Mouse (Mus musculus) embryonic facial prominence, embryonic 14.5 days (tissue): ENCODE measurements at regions not wholly inside any gene's neighbourhood (a gene's known extent, or its start where the extent isn't known, plus 50 kb on each side); places are given as distances from the start of the nearest gene placed in this dataset.
A peak's percentile ranks its signal among the peaks of the same experiment; 100 is the strongest.
"Not testable (repeated sequence)": the region's sequence is repeated elsewhere in the genome, so short reads cannot be mapped to it uniquely, and the experiment has no call there.

Experiments
- ATAC-seq: fragments of 200-750 bp; cut with Nextera tagmentation; 2 replicates; pipeline ENCODE4 v1.8.0; 2017; ENCODE audit warnings: low read depth, moderate number of reproducible peaks, moderate TSS enrichment
- DNase-seq: peaks from one replicate; pipeline ENCODE4 v3.0.0-alpha.2; 2015; ENCODE audit warnings: low spot score
- H3K27ac ChIP-seq: fragments of 300-500 bp; sonication (generic); replicated peaks from 2 replicates; pipeline ENCODE4 v1.5.1; 2014; ENCODE audit warnings: low read depth, mild to moderate bottlenecking, low read length, moderate library complexity
- H3K27me3 ChIP-seq: fragments of 300-500 bp; sonication (generic); replicated peaks from 2 replicates; pipeline ENCODE4 v1.6.1; 2014; ENCODE audit warnings: low read length; ENCODE audit not compliant: control insufficient read depth, insufficient read depth
- H3K36me3 ChIP-seq: fragments of 300-500 bp; sonication (generic); 2 replicates; pipeline ENCODE4 v1.6.1; 2014; ENCODE audit warnings: low read length, mixed read lengths; ENCODE audit not compliant: control insufficient read depth, insufficient read depth
- H3K4me1 ChIP-seq: fragments of 300-500 bp; sonication (generic); 2 replicates; pipeline ENCODE4 v1.6.1; 2014; ENCODE audit warnings: antibody characterized with exemption, low read length; ENCODE audit not compliant: control insufficient read depth, insufficient read depth
- H3K4me2 ChIP-seq: fragments of 300-500 bp; sonication (generic); 2 replicates; pipeline ENCODE4 v1.6.1; 2014; ENCODE audit warnings: low read depth, mild to moderate bottlenecking, low read length, moderate library complexity, mixed read lengths
- H3K4me3 ChIP-seq: fragments of 300-500 bp; sonication (generic); 2 replicates; pipeline ENCODE4 v1.5.1; 2014; ENCODE audit warnings: low read depth, mild to moderate bottlenecking, low read length
- H3K9ac ChIP-seq: fragments of 300-500 bp; sonication (generic); 2 replicates; pipeline ENCODE4 v1.6.1; 2014; ENCODE audit warnings: low read depth, mild to moderate bottlenecking, low read length, moderate library complexity, mixed read lengths
- H3K9me3 ChIP-seq: fragments of 300-500 bp; sonication (generic); 2 replicates; pipeline ENCODE4 v1.6.1; 2016; ENCODE audit warnings: low read length; ENCODE audit not compliant: control insufficient read depth
- WGBS: fragments of 180-500 bp; shearing (Covaris S2); extraction: QIAGEN DNeasy Blood & Tissue Kit; methylation state at CpG from one replicate; pipeline ENCODE4 v1.1.7; 2014; 5-methylcytosine and 5-hydroxymethylcytosine counted together

GRCm38 (mm10) chr3:13154158-13154557 is 1326.3 kb upstream of the Slc7a12 start:
- DNase-seq (peak; percentile 10), ATAC-seq (no peak)
- Histone ChIP-seq H3K36me3 (no peaks in the 10 kb centered on the region), H3K4me2 (no peak overlapping the region), H3K27ac (no peak overlapping the region), H3K9ac (no peak overlapping the region), H3K4me3 (no peak overlapping the region), H3K4me1 (no peaks in the 10 kb centered on the region), H3K27me3 (no peaks in the 10 kb centered on the region), H3K9me3 (peaks cover 7% of the 10 kb centered on the region; the same call in 1 of the 2 replicates)
- WGBS, result 59% methylated on average over 1 of the region's 1 CpGs

GRCm38 (mm10) chr3:13168406-13168805 is 1312.1 kb upstream of the Slc7a12 start:
- H3K9ac ChIP-seq, H3K4me1 ChIP-seq, H3K36me3 ChIP-seq, H3K4me3 ChIP-seq, H3K9me3 ChIP-seq, H3K27me3 ChIP-seq, ATAC-seq, H3K27ac ChIP-seq, DNase-seq, H3K4me2 ChIP-seq: not testable (repeated sequence)
- 72% methylated on average over 1 of the region's 1 CpGs for WGBS
